Mouse (Mus musculus): Measurements from ENCODE around the gene Bub1b.

DNA sequence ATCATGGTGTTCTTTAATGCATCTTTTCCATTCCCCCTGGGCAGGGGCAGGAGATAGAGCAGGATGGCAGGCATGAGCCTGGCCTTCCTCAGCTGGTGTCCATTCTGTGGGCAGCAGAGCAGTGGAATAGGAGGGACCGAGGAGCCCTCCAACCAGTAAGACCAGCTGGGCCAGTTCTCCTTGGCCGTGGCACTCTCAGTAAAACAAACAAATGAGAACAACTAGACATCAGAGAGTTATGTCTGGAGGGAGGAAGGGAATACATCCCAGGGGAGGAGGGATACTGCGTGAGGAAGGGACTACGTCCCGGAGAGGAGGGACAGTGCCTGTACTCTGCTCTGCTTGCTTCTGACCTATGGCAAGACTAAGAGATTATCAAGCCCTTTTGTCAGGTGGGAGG lies 12.0 kb upstream of the Bub1b start:
- TF ChIP-seq CTCF (conservative IDR thresholded peaks at IDR 0.05 in 1 of 2, IDR thresholded peaks at IDR 0.05 in 1 of 2; ENCODE audit: low read depth in 2 of 2, low read length in 2 of 2) (no peak), ETS1 (conservative IDR thresholded peaks at IDR 0.05; ENCODE audit: low read depth, low read length) (no peak), ZNF384 (IDR thresholded peaks at IDR 0.05; ENCODE audit: low read depth, low read length) (no peak), POLR2A (IDR thresholded peaks at IDR 0.05; ENCODE audit: low read depth, low read length) (no peak), MAZ (IDR thresholded peaks at IDR 0.05; ENCODE audit: low read depth, low read length) (no peak), USF2 (conservative IDR thresholded peaks at IDR 0.05; ENCODE audit: low read depth, low read length) (no peak), EP300 (IDR thresholded peaks at IDR 0.05; ENCODE audit: low read length) (no peak), ZMIZ1 (IDR thresholded peaks at IDR 0.05; ENCODE audit: low read depth, low read length) (no peak), USF1 (IDR thresholded peaks at IDR 0.05; ENCODE audit: low read depth, low read length) (no peak), HCFC1 (IDR thresholded peaks at IDR 0.05; ENCODE audit: low read depth, low read length) (no peak), MEF2A (IDR thresholded peaks at IDR 0.05; ENCODE audit: borderline replicate concordance, low read depth, low read length) (no peak)

Measured in CH12.LX (cell line).